Mouse (Mus musculus) liver, postnatal 0 days (tissue): ENCODE measurements around the gene Sh3bp2. TPM values are rescaled to one million over a fixed set of nuclear protein-coding genes. Genes with fewer than 3 reads are reported as not detected.

ENCODE experiments used
- ATAC-seq: fragments of 200-750 bp; cut with Nextera tagmentation; 2 replicates; pipeline ENCODE4 v1.8.0; 2017; ENCODE audit warnings: mild to moderate bottlenecking, moderate library complexity
- DNase-seq: peaks from one replicate; pipeline ENCODE4 v3.0.0-alpha.2; 2016
- H3K27ac ChIP-seq: fragments of 300-500 bp; sonication (generic); 2 replicates; pipeline ENCODE4 v1.5.1; 2014; ENCODE audit warnings: antibody characterized with exemption, moderate library complexity, mild to moderate bottlenecking, low read depth
- H3K27me3 ChIP-seq: fragments of 300-500 bp; sonication (generic); 2 replicates; pipeline ENCODE4 v1.6.1; 2014; ENCODE audit warnings: low read length, control low read depth, mixed read lengths; ENCODE audit not compliant: insufficient read depth
- H3K36me3 ChIP-seq: fragments of 300-500 bp; sonication (generic); replicated peaks from 2 replicates; pipeline ENCODE4 v1.6.1; 2014; ENCODE audit warnings: mild to moderate bottlenecking, control low read depth, low read length, moderate library complexity, mixed read lengths; ENCODE audit not compliant: insufficient read depth
- H3K4me1 ChIP-seq: fragments of 300-500 bp; sonication (generic); 2 replicates; pipeline ENCODE4 v1.6.1; 2014; ENCODE audit warnings: antibody characterized with exemption, mild to moderate bottlenecking, control low read depth; ENCODE audit not compliant: insufficient read depth
- H3K4me2 ChIP-seq: fragments of 300-500 bp; sonication (generic); 2 replicates; pipeline ENCODE4 v1.6.1; 2014; ENCODE audit warnings: low read depth, mild to moderate bottlenecking, low read length, moderate library complexity, mixed read lengths
- H3K4me3 ChIP-seq: fragments of 300-500 bp; sonication (generic); 2 replicates; pipeline ENCODE4 v1.5.1; 2014; ENCODE audit warnings: low read depth, low read length
- H3K9ac ChIP-seq: fragments of 300-500 bp; sonication (generic); replicated peaks from 2 replicates; pipeline ENCODE4 v1.6.1; 2014; ENCODE audit warnings: mild to moderate bottlenecking, moderate library complexity
- H3K9me3 ChIP-seq: fragments of 300-500 bp; sonication (generic); 2 replicates; pipeline ENCODE4 v1.6.1; 2016; ENCODE audit warnings: mild to moderate bottlenecking, control low read depth, low read length, mixed read lengths
- CTCF ChIP-seq: sonication (generic); IDR thresholded peaks from 2 replicates; pipeline ENCODE4 v1.5.1; 2016; ENCODE audit warnings: antibody characterized with exemption, low read depth
- EP300 ChIP-seq: IDR thresholded peaks from 2 replicates; pipeline ENCODE4 v1.6.1; 2016; ENCODE audit warnings: antibody characterized with exemption, low read depth, mild to moderate bottlenecking
- WGBS: fragments of 180-500 bp; shearing (Covaris S2); extraction: QIAGEN DNeasy Blood & Tissue Kit; methylation state at CpG from one replicate; pipeline ENCODE4 v1.1.7; 2014; ENCODE audit not compliant: insufficient replicate concordance; 5-methylcytosine and 5-hydroxymethylcytosine counted together
- polyA plus RNA-seq: library from polyadenylated mRNA; unstranded; fragments of >200 nt; fragmentation: Nextera tagmentation; extraction: Ambion mirVana; gene quantifications from 2 replicates; pipeline ENCODE4 v1.2.1, GENCODE M21; 2015

Sh3bp2 gene
- polyA plus RNA-seq, 1 experiment from 2014 or later: 7.7 TPM

DNA sequence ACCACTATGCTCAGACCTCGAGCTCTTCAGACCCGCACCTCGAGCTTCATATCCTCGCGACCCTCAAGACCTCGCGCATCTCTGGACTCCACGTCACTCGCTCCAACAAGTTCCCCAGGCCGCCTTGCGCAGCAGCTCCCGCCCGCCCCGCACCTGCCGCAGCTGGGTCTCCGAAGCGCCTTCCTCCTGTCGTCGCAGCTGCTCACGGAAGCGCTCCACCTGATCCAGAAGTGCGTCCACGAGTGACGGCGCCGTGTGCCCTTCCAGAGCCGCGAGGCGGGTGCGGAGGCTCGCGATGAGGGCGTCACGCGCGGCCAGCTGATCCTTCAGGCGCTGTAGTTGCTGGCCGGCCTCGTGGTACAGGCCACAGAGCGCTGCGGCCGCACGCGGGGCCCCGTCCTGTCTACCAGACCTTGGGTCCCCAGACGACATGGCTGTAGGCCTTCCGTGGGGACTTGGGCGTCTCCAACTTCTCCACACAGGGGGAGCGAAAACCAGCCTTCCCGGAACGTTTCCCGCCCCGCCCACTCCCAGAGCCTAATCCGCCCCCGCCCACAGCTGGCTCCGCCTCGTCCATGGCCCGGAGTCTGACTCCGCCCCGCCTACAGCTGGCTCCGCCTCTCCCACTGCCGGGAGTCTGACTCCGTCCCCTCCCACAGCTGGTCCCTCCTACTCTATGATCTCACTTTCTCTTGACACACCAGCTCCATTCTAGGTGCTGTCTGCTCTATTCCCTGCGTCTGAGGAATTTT, 12.0 kb upstream of the Sh3bp2 start, which contains the start of gene Tnip2:
TSS of gene Tnip2 (minus strand) at position 526 of the 752 bp plus-strand sequence.
- WGBS: under 1% methylated on average over 64 of the region's 64 CpGs
- H3K36me3 ChIP-seq: no peaks in the 10 kb centered on the region
- peak within 1 kb of the TSS; percentile 67 for H3K4me3 ChIP-seq
- peak within 1 kb of the TSS; percentile 97 for H3K4me2 ChIP-seq
- peaks cover 16% of the 10 kb centered on the region for H3K4me1 ChIP-seq
- H3K27me3 ChIP-seq: no peaks in the 10 kb centered on the region
- peak within 1 kb of the TSS; percentile 61 for H3K27ac ChIP-seq
- peak; percentile 99 for ATAC-seq
- DNase-seq: peak; percentile 99
- H3K9ac ChIP-seq: peak within 1 kb of the TSS; percentile 73
- no peaks in the 10 kb centered on the region for H3K9me3 ChIP-seq
- TF ChIP-seq EP300: no peak
- no peak for TF ChIP-seq CTCF

DNA sequence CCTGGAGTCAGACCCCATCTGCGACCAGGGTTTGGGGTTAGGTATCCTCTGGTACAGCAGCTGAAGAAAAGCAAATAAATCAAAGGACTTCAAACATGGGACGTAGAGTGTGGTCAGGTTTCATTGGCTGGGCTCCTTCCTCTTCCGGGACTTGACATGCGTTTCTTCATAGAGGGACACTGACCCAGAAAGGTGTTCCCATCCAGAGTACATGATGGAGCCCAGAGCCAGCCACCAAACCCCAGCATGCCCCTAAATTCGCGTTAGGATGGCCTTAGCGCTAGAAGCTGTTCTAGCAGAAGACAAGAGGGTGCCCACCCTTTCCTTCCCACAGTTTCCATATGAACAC, 11.4 kb upstream of the Sh3bp2 start:
- H3K4me3 ChIP-seq: peak overlapping the region; percentile 67
- no peaks in the 10 kb centered on the region for H3K36me3 ChIP-seq
- H3K4me1 ChIP-seq: peaks cover 16% of the 10 kb centered on the region
- WGBS: 11% methylated on average over 7 of the region's 7 CpGs
- peak overlapping the region; percentile 97 for H3K4me2 ChIP-seq
- H3K27me3 ChIP-seq: no peaks in the 10 kb centered on the region
- ATAC-seq (peak; percentile 78), DNase-seq (no peak)
- no peak for TF ChIP-seq EP300
- no peak for TF ChIP-seq CTCF
- no peaks in the 10 kb centered on the region for H3K9me3 ChIP-seq
- peak overlapping the region; percentile 61 for H3K27ac ChIP-seq
- H3K9ac ChIP-seq: peak overlapping the region; percentile 73

- DNase-seq: no peak
- H3K9me3 ChIP-seq: no peaks in the 10 kb centered on the region
- TF ChIP-seq CTCF (no peak), EP300 (no peak)
- H3K36me3 ChIP-seq: no peaks in the 10 kb centered on the region
- no peak overlapping the region for H3K27ac ChIP-seq
- no peak overlapping the region for H3K4me3 ChIP-seq
- H3K9ac ChIP-seq: no peak overlapping the region
- H3K4me2 ChIP-seq: no peak overlapping the region
- no peaks in the 10 kb centered on the region for H3K27me3 ChIP-seq
- no peak for ATAC-seq
- peaks cover 22% of the 10 kb centered on the region for H3K4me1 ChIP-seq
Observed at GRCm38 (mm10) chr5:34515096-34515495, 10.5 kb upstream of the Sh3bp2 start.

- Histone ChIP-seq H3K36me3 (no peaks in the 10 kb centered on the region), H3K27ac (no peak overlapping the region), H3K9me3 (no peaks in the 10 kb centered on the region), H3K4me3 (no peak overlapping the region), H3K4me2 (no peak overlapping the region), H3K4me1 (peaks cover 34% of the 10 kb centered on the region), H3K27me3 (no peaks in the 10 kb centered on the region), H3K9ac (no peak overlapping the region)
- 17% methylated on average over 3 of the region's 3 CpGs for WGBS
- ATAC-seq (no peak), DNase-seq (peak; percentile 90)
- TF ChIP-seq EP300: no peak
- TF ChIP-seq CTCF: peak; percentile 99
Observed at GRCm38 (mm10) chr5:34517913-34518312, 7.7 kb upstream of the Sh3bp2 start.

GRCm38 (mm10) chr5:34519389-34519910, 6.2 kb upstream of the Sh3bp2 start:
- DNase-seq (no peak), ATAC-seq (no peak)
- H3K27me3 ChIP-seq: no peaks in the 10 kb centered on the region
- 65% methylated on average over 9 of the region's 9 CpGs for WGBS
- peaks cover 24% of the 10 kb centered on the region for H3K4me1 ChIP-seq
- H3K4me3 ChIP-seq: no peak overlapping the region
- H3K9me3 ChIP-seq: no peaks in the 10 kb centered on the region
- no peak overlapping the region for H3K9ac ChIP-seq
- no peaks in the 10 kb centered on the region for H3K36me3 ChIP-seq
- peak overlapping the region; percentile 51; the same call in 1 of the 2 replicates for H3K27ac ChIP-seq
- TF ChIP-seq EP300 (no peak), CTCF (no peak)
- H3K4me2 ChIP-seq: no peak overlapping the region

GRCm38 (mm10) chr5:34520458-34521209, 5.0 kb upstream of the Sh3bp2 start:
- H3K27me3 ChIP-seq: no peaks in the 10 kb centered on the region
- DNase-seq: no peak
- peak overlapping the region; percentile 51; the same call in 1 of the 2 replicates for H3K27ac ChIP-seq
- no peaks in the 10 kb centered on the region for H3K36me3 ChIP-seq
- H3K4me1 ChIP-seq: peaks cover 22% of the 10 kb centered on the region
- no peaks in the 10 kb centered on the region for H3K9me3 ChIP-seq
- H3K4me2 ChIP-seq: 0 out of 2 replicates have a peak overlapping the region, but pooled peaks have one; percentile 4
- 0 out of 2 replicates have a peak, but pooled peaks have one; percentile 14 for ATAC-seq
- 21% methylated on average over 11 of the region's 11 CpGs for WGBS
- TF ChIP-seq EP300 (no peak), CTCF (no peak)
- no peak overlapping the region for H3K4me3 ChIP-seq
- H3K9ac ChIP-seq: no peak overlapping the region
